Mouse (Mus musculus) lung, embryonic 14.5 days (tissue): ENCODE data around the gene Cdh4. TPM values are rescaled to one million over a fixed set of nuclear protein-coding genes. Genes with fewer than 3 reads are reported as not detected.

ENCODE experiments used
- ATAC-seq: fragments of 200-750 bp; cut with Nextera tagmentation; 2 replicates; pipeline ENCODE4 v1.8.0; 2017; ENCODE audit warnings: mild to moderate bottlenecking, moderate TSS enrichment, moderate library complexity; ENCODE audit not compliant: insufficient read depth
- DNase-seq: peaks from one replicate; pipeline ENCODE4 v3.0.0-alpha.2; 2015
- H3K27ac ChIP-seq: fragments of 300-500 bp; sonication (generic); 2 replicates; pipeline ENCODE4 v1.5.1; 2014; ENCODE audit warnings: low read depth, mild to moderate bottlenecking, moderate library complexity
- H3K27me3 ChIP-seq: fragments of 300-500 bp; sonication (generic); 2 replicates; pipeline ENCODE4 v1.6.1; 2014; ENCODE audit warnings: low read length, control low read depth; ENCODE audit not compliant: insufficient read depth
- H3K36me3 ChIP-seq: fragments of 300-500 bp; sonication (generic); 2 replicates; pipeline ENCODE4 v1.6.1; 2014; ENCODE audit warnings: control low read depth; ENCODE audit not compliant: insufficient read depth
- H3K4me1 ChIP-seq: fragments of 300-500 bp; sonication (generic); 2 replicates; pipeline ENCODE4 v1.6.1; 2014; ENCODE audit warnings: antibody characterized with exemption, control low read depth; ENCODE audit not compliant: insufficient read depth
- H3K4me2 ChIP-seq: fragments of 300-500 bp; sonication (generic); 2 replicates; pipeline ENCODE4 v1.6.1; 2014; ENCODE audit warnings: mild to moderate bottlenecking
- H3K4me3 ChIP-seq: fragments of 300-500 bp; sonication (generic); 2 replicates; pipeline ENCODE4 v1.5.1; 2014; ENCODE audit warnings: low read depth, low read length
- H3K9ac ChIP-seq: fragments of 300-500 bp; sonication (generic); 2 replicates; pipeline ENCODE4 v1.6.1; 2014
- H3K9me3 ChIP-seq: fragments of 300-500 bp; sonication (generic); 2 replicates; pipeline ENCODE4 v1.6.1; 2016; ENCODE audit warnings: low read depth, low read length, control low read depth
- CTCF ChIP-seq: IDR thresholded peaks from 2 replicates; pipeline ENCODE4 v1.5.1; 2016; ENCODE audit warnings: antibody characterized with exemption, low read depth
- WGBS: fragments of 180-500 bp; shearing (Covaris S2); extraction: QIAGEN DNeasy Blood & Tissue Kit; methylation state at CpG from one replicate; pipeline ENCODE4 v1.1.7; 2014; 5-methylcytosine and 5-hydroxymethylcytosine counted together
- polyA plus RNA-seq: library from polyadenylated mRNA; unstranded; fragments of >200 nt; fragmentation: Nextera tagmentation; extraction: Ambion mirVana; gene quantifications from 2 replicates; pipeline ENCODE4 v1.2.1, GENCODE M21; 2014

Cdh4 gene
- polyA plus RNA-seq, 1 experiment from 2014 or later, result 4.9 TPM

DNA sequence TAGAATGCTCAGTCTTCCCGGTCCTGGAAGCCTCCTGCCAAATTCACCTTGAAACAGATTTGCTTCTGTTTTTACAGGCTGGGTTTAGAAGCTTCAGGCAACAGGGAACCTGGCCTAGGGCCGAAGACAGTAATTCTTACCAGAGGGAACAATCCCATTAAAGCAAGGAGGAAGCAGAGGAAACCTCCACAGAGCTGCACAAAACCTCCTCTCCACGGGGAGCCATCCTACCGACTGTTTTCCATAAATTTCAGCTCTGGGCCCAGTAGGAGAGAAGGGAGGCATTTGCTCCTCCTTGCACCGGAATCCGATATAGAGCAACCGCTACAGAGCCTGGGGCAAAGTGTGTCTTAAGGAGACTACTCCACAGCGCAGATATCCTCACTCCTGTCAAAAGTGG is 79.9 kb downstream of the Cdh4 start:
- H3K4me2 ChIP-seq, result no peak overlapping the region
- no peak for ATAC-seq
- H3K36me3 ChIP-seq, result no peaks in the 10 kb centered on the region
- no peaks in the 10 kb centered on the region for H3K9me3 ChIP-seq
- 46% methylated on average over 8 of the region's 8 CpGs for WGBS
- H3K4me1 ChIP-seq, result no peaks in the 10 kb centered on the region
- H3K4me3 ChIP-seq, result no peak overlapping the region
- H3K9ac ChIP-seq, result no peak overlapping the region
- no peak overlapping the region for H3K27ac ChIP-seq
- H3K27me3 ChIP-seq, result no peaks in the 10 kb centered on the region
- DNase-seq, result no peak
- TF ChIP-seq CTCF, result no peak

DNA sequence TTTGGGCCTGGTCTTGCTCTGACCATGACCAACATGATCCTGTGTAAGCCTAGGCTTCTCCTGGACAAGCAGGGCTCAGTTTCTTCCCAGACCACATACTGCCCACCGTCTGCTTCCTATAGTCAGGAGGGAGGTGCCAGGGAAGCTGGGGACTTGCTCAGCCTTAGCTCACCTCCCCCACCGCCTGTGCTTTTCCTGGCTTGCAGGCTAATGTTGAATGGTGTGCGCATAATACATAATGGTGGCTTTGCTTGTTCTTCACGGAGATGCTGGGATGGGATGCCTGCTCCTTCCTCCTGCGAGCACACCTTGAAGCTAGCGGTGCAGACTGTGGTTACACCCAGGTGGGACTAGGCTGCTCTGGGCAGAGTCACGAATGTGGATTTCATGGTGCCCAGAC is 84.7 kb downstream of the Cdh4 start:
- H3K9ac ChIP-seq, result no peak overlapping the region
- H3K36me3 ChIP-seq, result no peaks in the 10 kb centered on the region
- no peaks in the 10 kb centered on the region for H3K4me1 ChIP-seq
- WGBS, result 72% methylated on average over 7 of the region's 7 CpGs
- no peak overlapping the region for H3K27ac ChIP-seq
- DNase-seq (no peak), ATAC-seq (no peak)
- H3K4me2 ChIP-seq, result no peak overlapping the region
- no peaks in the 10 kb centered on the region for H3K27me3 ChIP-seq
- H3K9me3 ChIP-seq, result no peaks in the 10 kb centered on the region
- no peak overlapping the region for H3K4me3 ChIP-seq
- TF ChIP-seq CTCF, result no peak

DNA sequence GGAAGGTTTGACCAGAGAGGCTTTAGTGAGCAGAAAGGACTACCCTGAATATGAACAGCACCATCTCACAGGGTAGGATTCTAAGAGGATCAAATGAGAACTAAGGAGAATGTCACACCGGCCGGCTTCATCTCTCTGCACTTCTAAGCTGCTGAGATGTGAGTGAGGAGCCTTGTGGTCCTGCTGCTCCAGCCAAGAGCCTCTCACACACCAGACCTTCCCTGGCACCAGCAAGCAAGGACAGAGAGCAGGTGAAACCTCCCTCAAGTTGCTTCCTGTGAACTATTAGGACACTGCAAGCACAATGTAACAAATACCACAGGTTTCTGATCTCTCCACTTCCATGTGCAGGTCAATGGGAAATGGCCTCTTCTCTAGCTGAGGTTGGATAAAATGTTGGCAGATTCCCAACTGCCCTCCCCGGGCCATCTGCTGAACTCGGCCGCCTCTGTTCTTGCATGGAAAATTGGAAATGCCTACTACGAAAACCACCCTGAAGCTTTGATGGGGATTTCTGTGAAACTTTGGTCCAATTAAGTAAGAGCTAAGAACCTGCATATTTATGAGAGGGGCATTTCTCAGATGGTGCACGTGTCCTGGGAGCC is 88.3 kb downstream of the Cdh4 start:
- no peak for TF ChIP-seq CTCF
- Histone ChIP-seq H3K27me3 (no peaks in the 10 kb centered on the region), H3K4me2 (no peak overlapping the region), H3K4me3 (no peak overlapping the region), H3K9ac (no peak overlapping the region), H3K36me3 (no peaks in the 10 kb centered on the region), H3K9me3 (no peaks in the 10 kb centered on the region), H3K27ac (no peak overlapping the region), H3K4me1 (no peaks in the 10 kb centered on the region)
- ATAC-seq, result no peak
- DNase-seq, result no peak
- WGBS, result 65% methylated on average over 7 of the region's 7 CpGs

DNA sequence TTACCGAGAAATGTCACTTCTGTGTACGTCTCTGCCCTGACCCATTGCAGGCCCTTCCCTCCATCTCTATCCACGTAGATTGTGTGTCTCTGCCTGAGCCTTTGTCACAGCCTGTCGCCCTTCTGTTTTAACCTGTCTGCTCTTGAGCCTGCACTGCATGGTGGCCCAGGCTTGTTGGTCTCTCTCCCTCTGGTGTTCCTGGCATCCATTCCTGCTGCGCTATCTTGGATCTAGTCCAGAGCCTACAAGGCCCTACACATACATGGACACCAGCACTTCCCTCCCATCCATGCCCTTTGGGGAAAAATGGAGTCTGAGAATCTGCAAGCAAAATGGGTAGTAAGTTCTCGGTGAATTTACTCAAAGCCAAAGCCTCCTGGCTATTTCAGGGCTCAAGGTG is 91.0 kb downstream of the Cdh4 start:
- TF ChIP-seq CTCF, result no peak
- Histone ChIP-seq H3K4me3 (no peak overlapping the region), H3K4me1 (no peaks in the 10 kb centered on the region), H3K9ac (no peak overlapping the region), H3K27me3 (no peaks in the 10 kb centered on the region), H3K4me2 (no peak overlapping the region), H3K36me3 (no peaks in the 10 kb centered on the region), H3K27ac (no peak overlapping the region), H3K9me3 (no peaks in the 10 kb centered on the region)
- DNase-seq (no peak), ATAC-seq (no peak)
- 58% methylated on average over 6 of the region's 6 CpGs for WGBS

DNA sequence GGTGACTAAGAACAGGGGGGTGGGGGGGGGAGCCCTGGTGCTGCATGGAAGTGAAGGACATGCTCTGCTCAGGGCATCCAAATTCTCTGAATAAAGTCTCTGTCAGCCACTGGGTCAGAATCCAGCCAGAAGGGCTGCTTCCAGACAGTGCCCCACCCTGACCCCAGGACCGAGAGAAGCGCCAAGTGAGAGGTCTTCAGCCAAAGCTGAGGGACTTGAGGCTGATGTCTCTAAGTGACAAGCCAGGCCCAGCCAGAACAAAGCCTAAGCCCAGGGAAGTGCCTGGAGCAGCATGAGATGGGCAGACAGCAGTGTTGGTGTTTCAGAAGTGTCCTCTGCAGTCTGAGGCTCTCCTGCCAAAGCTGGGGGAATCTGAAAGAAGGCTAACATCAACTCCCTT is 91.7 kb downstream of the Cdh4 start:
- no peak overlapping the region for H3K4me2 ChIP-seq
- no peak overlapping the region for H3K27ac ChIP-seq
- H3K27me3 ChIP-seq, result no peaks in the 10 kb centered on the region
- H3K9me3 ChIP-seq, result no peaks in the 10 kb centered on the region
- ATAC-seq (no peak), DNase-seq (no peak)
- H3K4me1 ChIP-seq, result no peaks in the 10 kb centered on the region
- no peak overlapping the region for H3K9ac ChIP-seq
- no peaks in the 10 kb centered on the region for H3K36me3 ChIP-seq
- TF ChIP-seq CTCF, result no peak
- WGBS, result 47% methylated on average over 2 of the region's 2 CpGs
- H3K4me3 ChIP-seq, result no peak overlapping the region

DNA sequence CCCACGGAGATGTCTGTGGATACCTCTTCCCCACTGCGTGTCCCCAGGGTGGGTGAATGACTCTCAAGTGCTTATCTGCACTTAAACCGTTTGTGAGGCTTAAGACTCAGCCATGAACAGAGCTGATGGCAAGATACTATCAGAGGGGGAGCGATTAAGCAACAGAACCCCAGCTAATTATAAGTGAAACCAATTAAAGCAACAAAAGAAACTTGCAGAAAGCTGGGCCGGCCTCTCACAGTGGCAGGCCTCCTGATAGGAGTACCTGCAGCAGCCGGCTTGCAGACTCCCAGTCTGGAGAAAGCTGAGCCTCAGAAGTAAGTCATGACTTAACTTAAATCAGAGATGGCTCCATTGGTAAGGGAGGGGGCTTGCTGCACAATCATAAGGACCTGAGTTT is 93.0 kb downstream of the Cdh4 start:
- TF ChIP-seq CTCF, result no peak
- WGBS, result 32% methylated on average over 6 of the region's 6 CpGs
- no peak for ATAC-seq

DNA sequence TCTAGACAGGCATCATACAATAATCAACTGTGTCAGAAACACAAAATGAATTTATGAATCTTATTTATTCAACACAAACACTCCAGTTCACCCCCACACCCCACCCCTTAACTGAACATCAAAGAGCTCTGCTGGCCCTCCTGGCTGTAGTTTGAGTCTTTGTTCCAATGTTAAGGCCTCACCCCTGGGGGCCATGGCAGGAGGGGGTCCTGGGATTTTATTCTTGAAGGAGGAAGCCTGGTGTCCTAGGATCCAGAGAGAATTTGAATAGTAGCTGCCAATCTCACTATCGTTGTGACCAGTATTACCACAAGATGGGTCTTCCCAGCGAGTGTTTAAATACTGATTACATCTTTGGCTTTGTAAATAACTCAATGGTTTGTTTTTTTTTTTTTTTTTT is 94.5 kb downstream of the Cdh4 start:
- Histone ChIP-seq H3K27ac (no peak overlapping the region), H3K27me3 (no peaks in the 10 kb centered on the region), H3K9me3 (no peaks in the 10 kb centered on the region), H3K4me2 (no peak overlapping the region), H3K4me3 (no peak overlapping the region), H3K36me3 (no peaks in the 10 kb centered on the region), H3K4me1 (no peaks in the 10 kb centered on the region), H3K9ac (no peak overlapping the region)
- ATAC-seq (no peak), DNase-seq (no peak)
- TF ChIP-seq CTCF, result no peak
- 25% methylated on average over 2 of the region's 2 CpGs for WGBS

More for the DNA sequence above, 93.0 kb downstream of the Cdh4 start:
- H3K9ac ChIP-seq, result no peak overlapping the region
- no peak overlapping the region for H3K4me3 ChIP-seq
- H3K27me3 ChIP-seq, result no peaks in the 10 kb centered on the region
- H3K36me3 ChIP-seq, result no peaks in the 10 kb centered on the region
- H3K4me2 ChIP-seq, result no peak overlapping the region
- H3K4me1 ChIP-seq, result no peaks in the 10 kb centered on the region
- no peak overlapping the region for H3K27ac ChIP-seq
- H3K9me3 ChIP-seq, result no peaks in the 10 kb centered on the region
- no peak for DNase-seq

DNA sequence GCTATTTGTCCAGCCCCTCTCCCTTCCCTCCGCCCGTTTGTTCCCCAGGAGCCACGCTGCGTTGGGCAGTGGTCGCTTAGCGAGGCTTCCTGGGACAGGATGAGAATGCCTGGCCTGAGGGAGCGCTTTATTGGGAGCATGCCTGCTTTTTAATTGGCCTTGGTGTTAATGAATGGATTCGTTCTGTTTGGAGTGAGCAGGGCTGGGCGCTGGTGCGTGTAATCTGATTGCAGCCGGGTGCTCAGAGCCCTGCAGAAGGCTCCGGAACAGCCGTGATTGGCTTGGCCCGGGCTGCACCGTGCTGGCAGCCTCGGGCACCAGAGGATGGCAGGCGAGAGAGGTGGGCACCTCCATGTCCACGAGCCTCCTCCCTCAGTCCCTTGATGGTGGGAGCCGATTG is 95.2 kb downstream of the Cdh4 start:
- TF ChIP-seq CTCF, result no peak
- DNase-seq, result no peak

More for the DNA sequence above, 95.2 kb downstream of the Cdh4 start:
- no peaks in the 10 kb centered on the region for H3K27me3 ChIP-seq
- WGBS, result 14% methylated on average over 19 of the region's 19 CpGs
- H3K4me3 ChIP-seq, result no peak overlapping the region
- no peaks in the 10 kb centered on the region for H3K9me3 ChIP-seq
- H3K4me1 ChIP-seq, result no peaks in the 10 kb centered on the region
- H3K9ac ChIP-seq, result no peak overlapping the region
- no peaks in the 10 kb centered on the region for H3K36me3 ChIP-seq
- H3K27ac ChIP-seq, result no peak overlapping the region
- no peak for ATAC-seq
- H3K4me2 ChIP-seq, result no peak overlapping the region
